Mouse (Mus musculus): Measurements from ENCODE around the gene Cwc22.

DNA sequence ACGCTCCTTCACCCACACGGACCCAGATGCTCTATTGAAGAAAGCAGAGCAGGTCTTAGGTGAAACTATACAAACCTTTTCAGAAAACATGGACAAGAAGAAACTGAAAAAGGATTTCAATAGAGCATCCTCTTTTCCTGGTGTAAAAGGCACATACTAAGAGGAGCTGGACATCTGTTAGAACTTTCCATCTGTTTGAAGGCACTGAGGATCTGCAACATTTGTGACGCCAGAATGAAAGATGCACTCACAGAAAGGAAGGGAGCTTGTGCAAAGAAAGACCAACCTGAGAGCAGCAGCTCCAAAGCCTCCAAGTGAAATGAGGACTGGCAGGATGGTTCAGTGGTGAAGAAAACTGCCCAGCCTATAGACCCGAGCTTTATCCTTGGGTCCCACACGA is 48.2 kb downstream of the Cwc22 start:
- TF ChIP-seq CTCF (IDR thresholded peaks at IDR 0.05) (no peak), EP300 (IDR thresholded peaks at IDR 0.05) (no peak)

Data from lung, postnatal 0 days (tissue).